Mouse (Mus musculus) heart, embryonic 12.5 days (tissue): ENCODE measurements around the gene Tanc2. TPM values are rescaled to one million over a fixed set of nuclear protein-coding genes. Genes with fewer than 3 reads are reported as not detected.

ENCODE experiments used
- ATAC-seq: fragments of 200-750 bp; cut with Nextera tagmentation; 2 replicates; pipeline ENCODE4 v1.8.0; 2017; ENCODE audit warnings: moderate TSS enrichment, moderate library complexity; ENCODE audit not compliant: insufficient number of reproducible peaks, low FRiP score
- H3K27ac ChIP-seq: fragments of 300-500 bp; sonication (generic); 2 replicates; pipeline ENCODE4 v1.5.1; 2016; ENCODE audit warnings: mild to moderate bottlenecking, moderate library complexity; ENCODE audit not compliant: poor library complexity, severe bottlenecking
- H3K27me3 ChIP-seq: fragments of 300-500 bp; sonication (generic); replicated peaks from 2 replicates; pipeline ENCODE4 v1.6.1; 2016; ENCODE audit warnings: mild to moderate bottlenecking, moderate library complexity
- H3K36me3 ChIP-seq: fragments of 300-500 bp; sonication (generic); 2 replicates; pipeline ENCODE4 v1.6.1; 2016; ENCODE audit warnings: mild to moderate bottlenecking, moderate library complexity
- H3K4me1 ChIP-seq: fragments of 300-500 bp; sonication (generic); replicated peaks from 2 replicates; pipeline ENCODE4 v1.6.1; 2016; ENCODE audit warnings: mild to moderate bottlenecking
- H3K4me2 ChIP-seq: fragments of 300-500 bp; sonication (generic); 2 replicates; pipeline ENCODE4 v1.6.1; 2016; ENCODE audit warnings: mild to moderate bottlenecking, moderate library complexity
- H3K4me3 ChIP-seq: fragments of 300-500 bp; sonication (generic); 2 replicates; pipeline ENCODE4 v1.5.1; 2016; ENCODE audit warnings: mild to moderate bottlenecking
- H3K9ac ChIP-seq: fragments of 300-500 bp; sonication (generic); 2 replicates; pipeline ENCODE4 v1.6.1; 2016; ENCODE audit warnings: mild to moderate bottlenecking, moderate library complexity
- H3K9me3 ChIP-seq: fragments of 300-500 bp; sonication (generic); replicated peaks from 2 replicates; pipeline ENCODE4 v1.6.1; 2016; ENCODE audit warnings: mild to moderate bottlenecking, moderate library complexity
- WGBS: fragments of 180-500 bp; shearing (Covaris S2); methylation state at CpG from one replicate; pipeline ENCODE4 v1.1.7; 2016; 5-methylcytosine and 5-hydroxymethylcytosine counted together
- polyA plus RNA-seq: library from polyadenylated mRNA; unstranded; fragments of >200 nt; fragmentation: Nextera tagmentation; extraction: Ambion mirVana; gene quantifications from 2 replicates; pipeline ENCODE4 v1.2.1, GENCODE M21; 2016

Tanc2 gene
- polyA plus RNA-seq = 24.4 and 26.1 TPM in 2 replicates

- Histone ChIP-seq H3K27ac (peak within 1 kb of the TSS; percentile 97), H3K4me3 (peak within 1 kb of the TSS; percentile 94), H3K36me3 (no peaks in the 10 kb centered on the region), H3K4me2 (peak within 1 kb of the TSS; percentile 81), H3K4me1 (peaks cover 13% of the 10 kb centered on the region), H3K9me3 (0 out of 2 replicates have a peak, but pooled peaks cover 4% of the 10 kb centered on the region), H3K27me3 (no peaks in the 10 kb centered on the region), H3K9ac (peak within 1 kb of the TSS; percentile 97)
- ATAC-seq = peak; percentile 88
- 4% methylated on average over 87 of the region's 87 CpGs for WGBS
Observed at GRCm38 (mm10) chr11:105589877-105590641, at the start of gene Tanc2. TSS of gene Tanc2 (plus strand) at chr11:105589986.

GRCm38 (mm10) chr11:105540781-105541180 lies 49.0 kb upstream of the Tanc2 start:
- no peaks in the 10 kb centered on the region for H3K9me3 ChIP-seq
- peaks cover 23% of the 10 kb centered on the region for H3K4me1 ChIP-seq
- no peak overlapping the region for H3K9ac ChIP-seq
- H3K4me2 ChIP-seq = no peak overlapping the region
- H3K27me3 ChIP-seq = no peaks in the 10 kb centered on the region
- H3K4me3 ChIP-seq = no peak overlapping the region
- WGBS = 78% methylated on average over 8 of the region's 8 CpGs
- no peak for ATAC-seq
- H3K27ac ChIP-seq = no peak overlapping the region
- H3K36me3 ChIP-seq = no peaks in the 10 kb centered on the region

- peaks cover 28% of the 10 kb centered on the region for H3K4me1 ChIP-seq
- no peak overlapping the region for H3K4me2 ChIP-seq
- H3K27me3 ChIP-seq = no peaks in the 10 kb centered on the region
- H3K4me3 ChIP-seq = no peak overlapping the region
- no peak overlapping the region for H3K27ac ChIP-seq
- WGBS = 60% methylated on average over 4 of the region's 4 CpGs
- no peak for ATAC-seq
- H3K9ac ChIP-seq = no peak overlapping the region
- no peaks in the 10 kb centered on the region for H3K36me3 ChIP-seq
- H3K9me3 ChIP-seq = no peaks in the 10 kb centered on the region
Observed at GRCm38 (mm10) chr11:105541366-105541765, 48.4 kb upstream of the Tanc2 start.

- no peak overlapping the region for H3K9ac ChIP-seq
- WGBS = 18% methylated on average over 1 of the region's 1 CpGs
- H3K27ac ChIP-seq = peak overlapping the region; percentile 40; the same call in 1 of the 2 replicates
- no peaks in the 10 kb centered on the region for H3K36me3 ChIP-seq
- no peaks in the 10 kb centered on the region for H3K27me3 ChIP-seq
- no peaks in the 10 kb centered on the region for H3K9me3 ChIP-seq
- no peak overlapping the region for H3K4me3 ChIP-seq
- H3K4me2 ChIP-seq = no peak overlapping the region
- peaks cover 32% of the 10 kb centered on the region for H3K4me1 ChIP-seq
- no peak for ATAC-seq
Observed at GRCm38 (mm10) chr11:105542129-105542528, 47.7 kb upstream of the Tanc2 start.

- 30% methylated on average over 8 of the region's 8 CpGs for WGBS
Observed at GRCm38 (mm10) chr11:105545801-105546200, 44.0 kb upstream of the Tanc2 start.

GRCm38 (mm10) chr11:105546393-105546792 lies 43.4 kb upstream of the Tanc2 start:
- no peak overlapping the region for H3K4me2 ChIP-seq
- H3K9me3 ChIP-seq = no peaks in the 10 kb centered on the region
- H3K27me3 ChIP-seq = no peaks in the 10 kb centered on the region
- no peak overlapping the region for H3K27ac ChIP-seq
- ATAC-seq = no peak
- no peaks in the 10 kb centered on the region for H3K36me3 ChIP-seq
- WGBS = 58% methylated on average over 6 of the region's 6 CpGs
- H3K4me1 ChIP-seq = peaks cover 38% of the 10 kb centered on the region
- H3K4me3 ChIP-seq = no peak overlapping the region
- no peak overlapping the region for H3K9ac ChIP-seq

More at GRCm38 (mm10) chr11:105545801-105546200, 44.0 kb upstream of the Tanc2 start:
- Histone ChIP-seq H3K27me3 (no peaks in the 10 kb centered on the region), H3K36me3 (no peaks in the 10 kb centered on the region), H3K4me1 (peaks cover 36% of the 10 kb centered on the region), H3K27ac (no peak overlapping the region), H3K4me2 (peak overlapping the region; percentile 38; the same call in 1 of the 2 replicates), H3K9ac (peak overlapping the region; percentile 41; the same call in 1 of the 2 replicates), H3K9me3 (no peaks in the 10 kb centered on the region), H3K4me3 (no peak overlapping the region)
- ATAC-seq = no peak

GRCm38 (mm10) chr11:105548383-105548782 lies 41.4 kb upstream of the Tanc2 start:
- Histone ChIP-seq H3K36me3 (no peaks in the 10 kb centered on the region), H3K4me2 (no peak overlapping the region), H3K27ac (no peak overlapping the region), H3K4me3 (no peak overlapping the region), H3K27me3 (no peaks in the 10 kb centered on the region), H3K9ac (no peak overlapping the region), H3K9me3 (no peaks in the 10 kb centered on the region), H3K4me1 (peaks cover 38% of the 10 kb centered on the region)
- ATAC-seq = no peak
- WGBS = 80% methylated on average over 6 of the region's 6 CpGs

GRCm38 (mm10) chr11:105549164-105550121 lies 40.3 kb upstream of the Tanc2 start:
- H3K27me3 ChIP-seq = no peaks in the 10 kb centered on the region
- no peaks in the 10 kb centered on the region for H3K36me3 ChIP-seq
- H3K4me3 ChIP-seq = no peak overlapping the region
- H3K4me2 ChIP-seq = no peak overlapping the region
- 79% methylated on average over 9 of the region's 9 CpGs for WGBS
- no peak for ATAC-seq
- H3K4me1 ChIP-seq = peaks cover 34% of the 10 kb centered on the region
- no peaks in the 10 kb centered on the region for H3K9me3 ChIP-seq
- 0 out of 2 replicates have a peak overlapping the region, but pooled peaks have one; percentile 0 for H3K27ac ChIP-seq
- H3K9ac ChIP-seq = no peak overlapping the region

GRCm38 (mm10) chr11:105557285-105557684 lies 32.5 kb upstream of the Tanc2 start:
- Histone ChIP-seq H3K9me3 (no peaks in the 10 kb centered on the region), H3K27me3 (no peaks in the 10 kb centered on the region), H3K27ac (no peak overlapping the region), H3K4me2 (no peak overlapping the region), H3K9ac (no peak overlapping the region), H3K36me3 (no peaks in the 10 kb centered on the region), H3K4me1 (peaks cover 26% of the 10 kb centered on the region), H3K4me3 (no peak overlapping the region)
- no peak for ATAC-seq
- 77% methylated on average over 8 of the region's 8 CpGs for WGBS

- H3K4me1 ChIP-seq = peaks cover 19% of the 10 kb centered on the region
Observed at GRCm38 (mm10) chr11:105558091-105558490, 31.7 kb upstream of the Tanc2 start.

More at GRCm38 (mm10) chr11:105558091-105558490, 31.7 kb upstream of the Tanc2 start:
- no peak for ATAC-seq
- no peak overlapping the region for H3K4me3 ChIP-seq
- H3K27ac ChIP-seq = no peak overlapping the region
- H3K9me3 ChIP-seq = no peaks in the 10 kb centered on the region
- no peaks in the 10 kb centered on the region for H3K36me3 ChIP-seq
- no peak overlapping the region for H3K9ac ChIP-seq
- H3K27me3 ChIP-seq = no peaks in the 10 kb centered on the region
- no peak overlapping the region for H3K4me2 ChIP-seq
